Mouse (Mus musculus): ENCODE measurements around the gene Gm10190. TPM values are rescaled to one million over a fixed set of nuclear protein-coding genes. Genes with fewer than 3 reads are reported as not detected.

The Gm10190 gene
- polyA plus RNA-seq, 1 experiment from 2014 or later, result not detected

DNA sequence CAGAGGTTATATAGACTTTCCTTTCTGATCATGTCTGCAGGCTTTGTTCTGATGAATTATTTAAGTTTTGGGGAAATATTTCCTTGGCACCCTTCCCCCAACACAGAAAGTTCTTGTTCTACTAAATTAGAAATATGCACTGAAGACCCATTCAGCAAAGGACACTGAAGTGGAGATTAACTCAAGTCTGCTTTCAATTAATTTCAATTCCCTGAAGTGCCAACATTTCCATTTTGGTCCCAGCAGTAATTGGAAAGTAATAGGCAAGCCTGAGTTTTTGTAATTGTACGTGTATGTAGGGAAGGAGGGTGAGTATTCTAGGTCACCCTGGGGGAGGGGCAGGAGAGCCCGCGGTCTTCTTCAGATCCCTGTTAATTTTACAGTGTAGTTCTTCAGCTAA lies 46.9 kb downstream of the Gm10190 start:
- 82% methylated on average over 3 of the region's 3 CpGs for WGBS
- no peaks in the 10 kb centered on the region for H3K36me3 ChIP-seq (ENCODE audit: control insufficient read depth, insufficient read depth, low read length)
- no peak for DNase-seq (ENCODE audit: low spot score)
- no peak overlapping the region for H3K4me2 ChIP-seq
- H3K27ac ChIP-seq (ENCODE audit: low read depth, low read length), result no peak overlapping the region
- H3K9ac ChIP-seq (ENCODE audit: low read depth, low read length), result no peak overlapping the region
- no peak overlapping the region for H3K4me3 ChIP-seq (ENCODE audit: low read depth, low read length)
- no peaks in the 10 kb centered on the region for H3K4me1 ChIP-seq (replicated peaks; ENCODE audit: control insufficient read depth, insufficient read depth, low read length)
- H3K27me3 ChIP-seq (replicated peaks; ENCODE audit: control insufficient read depth, insufficient read depth, low read length), result no peaks in the 10 kb centered on the region
- no peak for ATAC-seq (replicated peaks; ENCODE audit: low FRiP score)
- no peaks in the 10 kb centered on the region for H3K9me3 ChIP-seq (ENCODE audit: control insufficient read depth, low read length)

- no peak overlapping the region for H3K27ac ChIP-seq (ENCODE audit: low read depth, low read length)
- no peak overlapping the region for H3K9ac ChIP-seq (ENCODE audit: low read depth, low read length)
- no peaks in the 10 kb centered on the region for H3K27me3 ChIP-seq (replicated peaks; ENCODE audit: control insufficient read depth, insufficient read depth, low read length)
- H3K4me1 ChIP-seq (replicated peaks; ENCODE audit: control insufficient read depth, insufficient read depth, low read length), result no peaks in the 10 kb centered on the region
- H3K4me2 ChIP-seq, result no peak overlapping the region
- ATAC-seq (replicated peaks; ENCODE audit: low FRiP score) (no peak), DNase-seq (ENCODE audit: low spot score) (no peak)
- WGBS, result 67% methylated on average over 5 of the region's 5 CpGs
- H3K9me3 ChIP-seq (ENCODE audit: control insufficient read depth, low read length), result no peaks in the 10 kb centered on the region
- no peaks in the 10 kb centered on the region for H3K36me3 ChIP-seq (ENCODE audit: control insufficient read depth, insufficient read depth, low read length)
- no peak overlapping the region for H3K4me3 ChIP-seq (ENCODE audit: low read depth, low read length)
These were observed 47.9 kb downstream of the Gm10190 start for GRCm38 (mm10) chr17:80325456-80325855.

DNA sequence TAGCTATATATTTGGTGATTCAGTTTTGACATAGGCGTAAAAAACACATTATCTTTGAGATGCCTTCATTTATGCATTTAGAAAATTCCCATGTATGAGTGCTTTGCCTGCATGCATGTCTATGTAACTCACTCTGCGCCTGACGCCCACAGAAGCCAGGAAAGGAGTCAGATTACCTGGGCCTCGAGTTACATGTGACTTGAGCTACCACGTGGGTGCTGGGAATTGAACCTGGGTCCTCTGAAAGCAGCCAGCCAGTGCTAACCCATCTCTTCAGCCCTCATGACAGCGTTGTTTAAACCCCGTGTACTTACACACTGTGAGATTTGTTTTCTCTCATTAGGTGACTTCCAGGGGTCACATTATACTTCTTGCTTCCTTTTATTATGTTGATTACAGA lies 48.8 kb downstream of the Gm10190 start:
- 81% methylated on average over 7 of the region's 7 CpGs for WGBS
- H3K9ac ChIP-seq (ENCODE audit: low read depth, low read length), result no peak overlapping the region
- DNase-seq (ENCODE audit: low spot score) (no peak), ATAC-seq (replicated peaks; ENCODE audit: low FRiP score) (no peak)
- no peaks in the 10 kb centered on the region for H3K9me3 ChIP-seq (ENCODE audit: control insufficient read depth, low read length)
- no peak overlapping the region for H3K4me2 ChIP-seq
- no peaks in the 10 kb centered on the region for H3K36me3 ChIP-seq (ENCODE audit: control insufficient read depth, insufficient read depth, low read length)
- H3K27me3 ChIP-seq (replicated peaks; ENCODE audit: control insufficient read depth, insufficient read depth, low read length), result no peaks in the 10 kb centered on the region
- H3K4me1 ChIP-seq (replicated peaks; ENCODE audit: control insufficient read depth, insufficient read depth, low read length), result no peaks in the 10 kb centered on the region
- no peak overlapping the region for H3K27ac ChIP-seq (ENCODE audit: low read depth, low read length)
- no peak overlapping the region for H3K4me3 ChIP-seq (ENCODE audit: low read depth, low read length)

DNA sequence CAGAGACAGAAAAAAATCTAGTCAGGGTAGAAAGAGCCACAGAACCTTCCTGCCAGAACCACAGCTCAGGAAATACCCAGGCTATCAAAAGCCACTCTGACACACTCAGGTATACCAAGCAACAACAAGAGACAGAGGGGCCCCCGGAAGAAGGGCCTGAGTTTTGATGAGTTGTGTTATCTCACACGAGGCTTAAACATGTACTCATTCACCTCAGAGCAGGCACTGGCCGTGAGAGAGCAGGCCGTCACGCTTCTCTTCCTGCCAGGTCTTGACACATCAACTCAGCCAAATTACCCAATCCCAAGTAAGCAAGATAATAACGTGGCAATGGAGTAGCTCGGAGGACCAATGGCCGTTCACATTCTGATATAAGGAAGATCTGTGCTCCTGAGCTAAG lies 49.7 kb downstream of the Gm10190 start:
- Histone ChIP-seq H3K9ac (ENCODE audit: low read depth, low read length) (no peak overlapping the region), H3K27ac (ENCODE audit: low read depth, low read length) (no peak overlapping the region), H3K36me3 (ENCODE audit: control insufficient read depth, insufficient read depth, low read length) (no peaks in the 10 kb centered on the region), H3K4me3 (ENCODE audit: low read depth, low read length) (no peak overlapping the region), H3K4me1 (replicated peaks; ENCODE audit: control insufficient read depth, insufficient read depth, low read length) (no peaks in the 10 kb centered on the region), H3K4me2 (no peak overlapping the region), H3K27me3 (replicated peaks; ENCODE audit: control insufficient read depth, insufficient read depth, low read length) (no peaks in the 10 kb centered on the region), H3K9me3 (ENCODE audit: control insufficient read depth, low read length) (no peaks in the 10 kb centered on the region)
- ATAC-seq (replicated peaks; ENCODE audit: low FRiP score), result no peak
- 52% methylated on average over 8 of the region's 8 CpGs for WGBS
- no peak for DNase-seq (ENCODE audit: low spot score)

Other genes starting within 250 kb of the Gm10190 start
- 16.7 and 18.7 TPM in 2 replicates for gene Galm, start 246.1 kb downstream of the Gm10190 start, polyA plus RNA-seq (2014; fragmentation: Nextera tagmentation; extraction: Ambion mirVana)
- 649 and 673 TPM in 2 replicates for gene Srsf7, start 166.2 kb downstream of the Gm10190 start, polyA plus RNA-seq (2014; fragmentation: Nextera tagmentation; extraction: Ambion mirVana)
- gene Ttc39d, start 166.1 kb downstream of the Gm10190 start, polyA plus RNA-seq (2014; fragmentation: Nextera tagmentation; extraction: Ambion mirVana), result not detected in 2 replicates
- gene Gemin6, start 149.1 kb downstream of the Gm10190 start, polyA plus RNA-seq (2014; fragmentation: Nextera tagmentation; extraction: Ambion mirVana), result 71.9 and 75.9 TPM in 2 replicates
- 18.6 and 20.1 TPM in 2 replicates for gene Morn2, start 83.3 kb downstream of the Gm10190 start, polyA plus RNA-seq (2014; fragmentation: Nextera tagmentation; extraction: Ambion mirVana)
- gene Dhx57, start 83.1 kb downstream of the Gm10190 start, polyA plus RNA-seq (2014; fragmentation: Nextera tagmentation; extraction: Ambion mirVana), result 9.3 and 11.6 TPM in 2 replicates
- 0.45 and 0.49 TPM in 2 replicates for gene Arhgef33, start 66.1 kb downstream of the Gm10190 start, polyA plus RNA-seq (2014; fragmentation: Nextera tagmentation; extraction: Ambion mirVana)
- gene Sos1, start 106.9 kb upstream of the Gm10190 start, polyA plus RNA-seq (2014; fragmentation: Nextera tagmentation; extraction: Ambion mirVana), result 4.5 and 4.7 TPM in 2 replicates
- 0.53 and 0.56 TPM in 2 replicates for gene Cdkl4, start 204.3 kb upstream of the Gm10190 start, polyA plus RNA-seq (2014; fragmentation: Nextera tagmentation; extraction: Ambion mirVana)